Mouse (Mus musculus): ENCODE data around the gene Macrod2.

The Macrod2 gene

DNA sequence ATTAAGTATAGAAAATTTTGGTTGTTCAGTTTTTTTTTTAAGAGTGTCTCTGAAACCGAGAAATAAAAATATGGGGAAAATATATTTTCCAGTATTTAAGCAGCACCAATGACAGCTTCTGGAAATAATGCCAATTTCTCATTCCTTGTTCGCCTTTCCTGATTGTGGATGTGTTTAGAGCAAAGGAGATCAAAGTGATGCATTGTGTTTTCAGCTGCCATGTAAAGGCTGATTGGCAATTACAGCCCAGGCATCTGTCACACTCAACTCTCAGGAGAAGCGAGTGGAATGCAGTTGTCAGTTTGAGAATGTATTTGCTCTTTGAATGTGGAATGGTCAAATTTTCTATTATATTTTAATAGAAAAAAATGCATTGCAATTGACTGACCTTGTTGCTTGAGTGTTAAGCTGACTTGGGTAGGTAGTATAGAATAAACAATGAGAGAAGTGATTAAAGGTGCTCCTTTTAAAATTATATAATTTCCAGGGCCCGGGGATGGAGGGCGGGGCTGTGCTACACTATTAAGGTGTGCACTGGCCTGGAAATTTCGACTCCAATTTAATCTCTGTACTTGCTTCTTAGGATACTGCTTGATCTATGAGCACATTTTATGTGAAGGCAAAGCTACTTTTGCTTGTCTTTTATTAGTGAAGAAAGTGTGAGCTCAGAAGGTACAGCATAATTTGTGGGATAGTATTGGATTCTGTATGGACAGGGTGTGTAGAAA is 629.4 kb downstream of the Macrod2 start:
- DNase-seq (ENCODE audit: low read depth in 1 of 2, low spot score in 2 of 2), result no peak

DNA sequence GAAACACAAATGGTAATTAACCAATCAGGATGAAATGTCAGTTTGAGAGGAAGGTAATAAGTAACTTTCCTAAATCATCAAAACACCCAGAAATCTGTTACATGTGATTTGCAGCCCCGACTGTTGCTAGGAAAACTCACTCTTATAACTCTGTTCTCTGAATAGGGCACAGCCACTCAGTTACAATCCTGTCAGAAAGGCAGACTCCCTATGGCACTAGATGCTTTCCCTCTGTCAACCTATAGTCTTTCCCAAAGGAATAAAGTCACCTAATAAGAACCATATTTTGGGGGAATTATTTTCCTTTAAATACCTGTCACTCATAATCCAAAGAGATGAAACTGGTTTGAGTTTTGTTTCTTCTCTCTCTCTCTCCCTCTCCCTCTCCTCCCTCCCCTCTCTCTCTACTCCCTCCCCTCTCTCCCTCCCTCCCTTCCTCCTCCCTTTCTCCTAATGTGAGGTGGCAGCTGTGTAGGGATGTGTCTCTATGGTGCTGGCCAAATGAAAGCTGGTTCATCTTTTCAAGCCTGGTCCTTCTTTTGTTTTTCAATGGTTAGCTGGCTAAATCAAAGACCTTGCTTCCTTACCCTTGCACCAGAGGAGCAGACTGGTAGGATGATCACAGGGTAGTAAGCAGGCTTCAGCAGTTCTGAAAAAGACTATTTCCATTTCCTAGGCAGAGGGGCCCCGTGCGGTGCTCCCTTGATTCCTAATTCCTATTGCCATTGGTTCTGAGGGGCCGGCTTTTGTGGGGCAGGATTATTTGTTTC is 661.8 kb downstream of the Macrod2 start:
- no peak for DNase-seq (ENCODE audit: low read depth in 1 of 2, low spot score in 2 of 2)

DNA sequence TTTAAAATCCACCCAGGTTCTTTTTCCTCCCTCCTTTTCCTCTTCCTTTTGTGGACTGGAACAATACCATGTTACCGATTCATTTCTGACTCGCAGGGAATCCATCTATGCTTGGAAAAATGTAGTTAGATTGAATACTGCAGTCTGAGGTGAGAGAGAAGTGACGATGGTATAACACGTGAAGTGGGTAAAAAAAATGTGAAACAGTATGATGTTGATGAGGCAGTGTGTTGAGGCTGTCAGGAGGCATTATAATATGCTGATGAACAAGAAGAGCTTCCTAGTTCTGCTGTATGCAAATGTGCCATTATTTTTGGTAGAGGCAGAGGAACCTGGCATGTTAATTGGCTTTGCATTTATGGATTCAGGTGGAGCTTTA is 662.3 kb downstream of the Macrod2 start:
- no peak for DNase-seq (ENCODE audit: low read depth in 1 of 2, low spot score in 2 of 2)

DNA sequence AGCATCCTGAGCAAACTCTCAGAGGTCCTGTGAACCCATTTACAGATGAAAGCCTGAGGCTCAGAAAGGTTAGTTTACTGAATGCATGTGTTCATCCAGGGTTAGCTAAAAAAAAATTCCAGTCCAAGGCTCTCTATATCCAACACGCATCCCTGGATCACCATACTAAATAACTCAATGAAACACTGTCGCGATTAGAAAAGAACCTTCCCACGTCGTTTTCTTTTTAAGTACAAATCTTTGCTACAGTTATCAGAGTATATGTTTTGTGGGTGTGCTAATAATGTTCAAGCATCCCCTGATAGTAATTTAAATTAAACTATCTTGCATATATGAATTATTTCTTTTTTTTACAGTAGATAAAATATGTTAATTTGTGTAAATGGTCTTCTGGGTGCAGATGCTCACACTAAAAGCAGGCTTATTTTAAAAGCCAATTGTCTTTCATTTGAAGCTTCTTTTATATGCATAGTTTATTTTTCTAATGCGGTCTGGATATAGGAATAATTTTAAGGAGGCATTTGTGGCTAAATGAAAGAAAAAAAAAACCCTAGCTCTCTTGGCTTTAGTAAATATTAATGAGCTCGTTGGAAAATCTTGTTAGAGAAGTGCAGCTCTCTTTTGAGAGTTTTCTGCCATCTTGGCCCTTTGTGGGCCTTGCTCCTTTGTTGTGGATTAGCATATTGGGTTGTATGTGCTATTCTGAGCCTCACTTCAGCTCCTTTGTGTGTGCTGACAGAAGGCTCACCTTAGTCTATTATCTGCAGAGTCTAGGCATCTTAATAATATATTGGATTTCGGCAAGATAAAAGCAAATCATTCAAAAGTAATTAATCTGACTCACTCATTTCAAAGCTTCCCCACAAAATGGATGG is 679.1 kb downstream of the Macrod2 start:
- no peak for DNase-seq (ENCODE audit: low read depth in 1 of 2, low spot score in 2 of 2)

DNA sequence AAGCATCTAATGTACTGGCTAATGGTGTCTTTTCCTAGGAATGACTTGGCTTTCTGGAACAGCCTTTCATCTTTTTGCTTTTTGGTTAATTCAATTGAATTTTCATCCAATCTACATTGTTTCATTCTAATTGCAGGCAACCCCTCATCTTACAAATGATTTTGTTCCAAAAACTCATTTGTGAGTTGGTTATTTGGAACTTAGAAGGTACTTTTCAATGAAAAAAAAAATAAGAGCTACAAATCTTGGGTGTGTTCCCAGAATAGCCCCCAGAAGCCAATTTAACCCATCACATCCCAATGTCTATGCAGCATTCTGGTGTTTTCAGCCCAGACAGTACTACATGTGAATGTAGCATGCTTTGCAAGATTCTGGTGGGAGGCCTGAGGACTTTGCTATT is 683.1 kb downstream of the Macrod2 start:
- DNase-seq (ENCODE audit: low read depth in 1 of 2, low spot score in 2 of 2), result no peak

DNA sequence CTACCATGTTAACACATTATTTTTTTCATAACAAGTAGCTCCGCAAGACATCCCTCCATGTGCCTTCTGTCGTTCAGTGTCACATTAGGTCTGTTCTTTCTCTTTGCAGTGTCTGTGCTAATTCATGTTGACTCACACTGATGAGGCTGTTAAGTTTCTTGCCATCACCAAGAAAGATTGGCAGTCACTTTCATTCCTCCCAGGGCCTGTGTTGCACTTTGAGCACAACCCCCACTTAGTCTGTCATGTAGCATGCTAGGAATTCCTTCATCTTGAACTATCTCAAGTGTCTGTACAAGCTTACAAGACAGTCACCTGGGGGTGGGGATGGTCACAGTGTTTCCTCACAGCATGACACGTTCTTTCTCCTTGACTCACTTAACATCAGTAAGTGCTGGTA is 696.2 kb downstream of the Macrod2 start:
- no peak for DNase-seq (ENCODE audit: low read depth in 1 of 2, low spot score in 2 of 2)

DNA sequence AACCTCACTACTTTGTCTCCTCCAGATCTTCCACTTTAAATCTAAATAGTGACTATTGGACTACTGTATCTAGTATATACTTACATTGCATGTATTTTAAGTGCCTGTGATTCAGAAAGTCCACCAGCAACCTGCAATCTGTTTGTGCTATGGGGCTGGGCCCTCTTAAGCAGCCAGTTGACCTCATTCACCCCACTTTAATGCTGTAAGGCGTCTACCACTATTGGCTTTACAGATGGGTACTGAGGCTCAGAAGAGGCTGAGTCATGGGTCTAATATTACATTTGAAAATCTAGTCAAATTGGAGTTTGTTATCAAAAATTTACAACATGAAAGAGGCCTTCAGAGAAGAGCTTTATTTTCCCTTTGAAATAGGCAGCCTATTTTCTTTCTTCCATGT is 722.5 kb downstream of the Macrod2 start:
- DNase-seq (ENCODE audit: low read depth in 1 of 2, low spot score in 2 of 2), result no peak

DNA sequence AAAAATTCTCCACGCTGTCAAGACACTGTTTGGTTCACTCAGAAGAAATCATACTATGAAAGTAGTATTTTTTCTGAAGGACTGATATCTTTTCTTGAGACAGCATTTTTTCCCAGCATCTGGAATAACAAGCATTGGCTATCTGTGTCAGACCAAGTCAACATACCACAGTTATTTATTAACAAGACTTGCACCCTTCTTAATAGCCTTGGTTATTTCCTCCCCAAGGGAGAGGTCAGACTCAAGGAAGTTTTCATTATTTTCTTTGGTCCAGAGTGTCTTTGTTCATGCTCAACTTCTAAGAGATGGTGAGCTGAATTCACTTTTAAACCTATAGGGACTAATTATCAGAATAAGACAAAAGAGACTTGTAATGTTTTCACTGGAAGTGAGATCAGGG is 728.8 kb downstream of the Macrod2 start:
- DNase-seq (ENCODE audit: low read depth in 1 of 2, low spot score in 2 of 2), result no peak

DNA sequence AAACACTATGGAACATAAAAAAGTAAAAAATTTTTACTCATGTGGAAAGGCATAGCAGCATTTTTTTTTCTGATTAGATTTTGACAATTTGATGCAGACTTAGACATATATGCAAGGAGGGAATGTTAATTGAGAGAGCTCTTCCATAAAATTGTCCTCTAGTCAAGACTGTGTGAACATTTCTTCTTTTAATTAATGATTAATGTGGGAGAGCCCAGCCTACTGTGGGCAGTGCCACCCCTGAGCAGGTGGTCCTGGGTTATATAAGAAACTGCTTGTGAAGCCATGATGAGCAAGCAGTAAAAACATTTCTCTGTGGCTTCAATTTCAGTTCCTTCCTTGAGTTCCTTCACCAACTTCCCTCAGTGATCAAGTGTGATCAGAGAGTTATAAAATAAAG is 730.5 kb downstream of the Macrod2 start:
- DNase-seq (ENCODE audit: low read depth in 1 of 2, low spot score in 2 of 2), result no peak

DNA sequence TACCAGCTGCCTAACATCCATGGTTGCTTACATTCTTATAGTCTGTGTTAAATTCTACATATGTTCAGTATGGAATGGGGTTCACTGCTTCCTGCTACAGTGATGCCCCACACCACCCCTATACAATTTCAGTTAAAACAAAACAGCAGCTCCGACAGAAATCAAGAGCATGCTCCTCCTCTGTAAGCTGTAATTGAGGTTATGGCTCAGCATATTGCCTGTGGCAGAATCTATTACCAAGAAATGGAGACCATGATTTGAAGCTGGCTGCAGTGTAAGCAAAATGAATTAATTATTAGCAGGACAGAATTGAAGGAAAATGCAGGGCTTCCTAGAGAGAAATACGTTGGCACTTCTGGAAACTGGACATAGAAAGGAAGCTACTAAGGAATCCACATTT is 747.2 kb downstream of the Macrod2 start:
- no peak for DNase-seq (ENCODE audit: low read depth in 1 of 2, low spot score in 2 of 2)

DNA sequence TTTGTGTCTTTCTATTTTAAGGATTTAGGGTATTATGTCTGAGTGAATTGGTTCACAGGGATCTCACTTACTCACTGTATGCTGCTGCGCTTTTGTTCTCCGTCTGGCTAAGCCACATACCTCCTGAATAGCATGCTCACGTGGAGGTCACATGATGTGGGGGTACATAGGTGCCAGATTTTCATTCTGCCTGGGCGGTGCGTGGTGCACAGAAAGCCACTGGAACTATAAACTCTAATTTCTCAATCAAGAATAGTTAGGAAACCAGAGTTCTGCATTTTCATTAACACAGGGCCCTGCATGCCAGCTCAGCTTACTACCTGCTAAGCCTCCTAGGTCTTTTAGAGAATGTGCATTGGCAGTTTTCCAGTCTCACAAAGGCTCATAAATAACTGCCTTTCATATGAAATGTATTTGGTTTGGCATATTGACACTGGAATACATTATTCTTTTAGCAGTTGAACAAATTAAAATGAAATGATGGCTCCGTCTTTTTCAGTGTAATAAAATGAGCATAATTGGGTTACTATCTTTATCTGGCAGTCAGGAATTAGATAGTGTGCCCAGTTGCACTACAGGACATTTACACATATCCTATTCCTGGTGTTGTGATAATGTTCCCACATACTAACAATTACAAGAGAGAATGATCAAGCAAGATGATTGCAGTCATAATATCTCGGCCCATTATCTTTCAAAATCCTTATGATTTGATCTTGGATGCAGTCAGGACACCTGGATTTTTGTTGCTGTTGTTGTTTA is 757.1 kb downstream of the Macrod2 start:
- no peak for DNase-seq (ENCODE audit: low read depth in 1 of 2, low spot score in 2 of 2)

DNA sequence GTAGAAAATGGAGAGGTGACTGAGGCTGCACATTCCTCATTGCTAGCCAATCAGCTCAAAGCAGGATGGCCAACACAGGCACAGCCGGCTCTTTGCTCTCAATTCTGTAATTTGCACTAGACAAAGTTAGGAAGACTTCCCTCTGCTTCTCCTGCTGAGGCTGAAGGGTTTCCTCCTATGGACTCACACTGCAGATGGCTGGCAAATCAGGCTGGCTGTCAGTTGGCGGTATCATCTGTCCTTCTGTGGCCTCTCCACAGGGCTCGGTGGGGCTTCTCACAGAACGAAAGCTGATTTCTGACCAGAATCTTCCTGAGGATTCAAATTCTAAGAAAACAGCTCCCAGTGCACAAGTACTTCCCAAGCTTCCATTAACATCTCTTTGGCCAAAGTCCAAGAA is 760.9 kb downstream of the Macrod2 start:
- DNase-seq (ENCODE audit: low read depth in 1 of 2, low spot score in 2 of 2), result no peak

DNA sequence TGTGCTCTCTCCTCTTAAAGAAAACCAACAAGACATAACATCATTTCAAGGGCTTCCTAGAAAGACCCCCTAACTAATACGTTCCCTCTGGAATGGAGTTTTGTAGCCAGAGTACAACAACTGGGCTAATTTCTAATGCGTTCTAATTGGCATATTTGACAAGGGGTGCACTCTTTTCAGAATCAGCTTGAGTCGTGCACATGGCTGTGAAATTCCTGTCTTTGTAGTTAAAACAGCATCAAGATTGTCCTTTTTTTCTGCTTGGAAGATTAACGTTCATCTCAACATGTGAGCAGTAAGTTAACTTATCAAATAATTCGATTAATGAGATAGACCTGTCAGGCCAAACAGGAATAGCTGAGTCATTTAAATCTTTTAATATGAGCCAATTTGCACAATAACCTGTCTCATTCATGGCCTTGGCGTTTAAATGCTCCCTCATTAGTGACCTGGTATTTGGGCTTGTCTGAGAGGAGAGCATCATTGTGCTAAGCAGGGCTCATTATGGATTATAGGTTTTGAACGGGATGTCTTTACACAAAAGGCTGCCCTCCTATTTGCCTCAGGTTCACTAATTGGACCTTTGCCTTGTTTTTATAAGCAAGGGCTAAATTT is 762.0 kb downstream of the Macrod2 start:
- DNase-seq (ENCODE audit: low read depth in 1 of 2, low spot score in 2 of 2), result no peak

DNA sequence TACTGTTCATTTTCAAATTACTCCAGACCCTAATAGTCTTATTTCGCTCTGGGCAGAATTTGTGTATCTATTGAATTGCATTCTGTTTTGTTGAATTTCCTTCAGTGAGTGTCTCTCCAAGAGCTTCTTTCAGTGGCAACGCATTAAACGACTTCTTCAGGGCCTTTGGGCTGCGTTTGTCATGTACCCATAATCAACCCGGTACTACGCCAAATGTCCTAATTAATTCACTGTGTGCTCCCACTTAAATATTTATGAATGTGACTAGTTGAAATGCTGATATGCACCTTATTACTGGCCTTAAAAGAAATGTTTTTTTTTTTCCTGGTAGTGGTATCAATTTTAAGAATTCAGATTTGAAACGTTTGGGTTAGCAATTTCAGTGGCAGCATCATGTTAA is 763.1 kb downstream of the Macrod2 start:
- DNase-seq (ENCODE audit: low read depth in 1 of 2, low spot score in 2 of 2), result no peak

DNA sequence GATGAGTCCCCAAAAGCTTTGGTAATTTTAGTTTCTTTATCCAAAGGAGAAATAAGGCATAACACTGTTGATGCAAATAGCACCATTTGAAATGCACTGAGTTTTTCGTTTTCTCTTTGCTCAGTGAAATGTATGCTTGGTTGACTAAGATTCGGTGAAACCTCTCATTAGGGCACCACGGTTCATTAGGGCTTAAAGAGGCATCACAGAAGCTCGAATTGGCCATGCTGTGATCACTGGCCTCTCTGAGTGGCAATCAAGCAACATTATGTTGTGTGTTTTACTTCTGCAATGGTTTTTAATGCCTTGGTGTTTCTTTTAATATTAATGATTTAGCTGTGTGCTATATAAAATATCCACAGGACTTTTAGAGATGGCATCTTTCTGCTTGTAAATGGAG is 768.8 kb downstream of the Macrod2 start:
- DNase-seq (ENCODE audit: low read depth in 1 of 2, low spot score in 2 of 2), result no peak

DNA sequence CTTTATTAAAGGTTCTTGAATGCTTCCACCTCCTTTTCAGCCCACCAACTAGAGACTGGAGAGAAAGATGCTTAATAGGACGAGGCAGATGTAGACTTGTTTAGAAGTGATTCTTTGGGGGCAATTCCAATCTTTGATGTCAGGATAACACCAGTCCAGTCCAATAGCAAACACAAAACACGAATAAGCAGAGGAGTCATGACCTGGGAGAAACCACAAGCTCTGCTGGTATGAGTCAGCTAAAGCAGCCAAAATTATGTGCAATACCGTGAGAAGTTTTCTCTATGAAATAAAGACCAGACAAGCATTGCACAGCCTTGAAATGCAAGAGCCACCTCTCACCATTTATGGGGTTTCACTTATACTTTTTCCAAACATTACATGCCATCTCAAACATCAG is 774.5 kb downstream of the Macrod2 start:
- DNase-seq (ENCODE audit: low read depth in 1 of 2, low spot score in 2 of 2), result no peak

DNA sequence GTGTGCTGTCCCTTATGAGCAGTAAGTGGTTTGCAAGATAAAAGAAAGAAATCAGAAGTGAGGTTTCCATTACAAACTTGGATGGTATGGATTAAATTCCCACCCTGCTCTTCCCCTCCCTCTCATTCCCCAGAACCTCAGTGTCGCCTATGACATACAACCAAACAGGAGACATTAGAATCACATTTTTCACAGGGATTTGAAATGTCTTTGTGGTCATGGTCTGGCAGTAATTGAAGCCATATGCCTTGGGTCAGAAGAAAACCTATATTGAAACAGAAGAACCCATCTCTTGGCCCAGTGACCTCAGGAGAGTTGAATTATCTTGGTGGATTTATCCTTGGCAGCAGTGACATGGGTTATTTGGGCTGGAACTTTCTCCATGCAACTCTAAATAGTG is 778.1 kb downstream of the Macrod2 start:
- DNase-seq (ENCODE audit: low read depth in 1 of 2, low spot score in 2 of 2), result no peak

DNA sequence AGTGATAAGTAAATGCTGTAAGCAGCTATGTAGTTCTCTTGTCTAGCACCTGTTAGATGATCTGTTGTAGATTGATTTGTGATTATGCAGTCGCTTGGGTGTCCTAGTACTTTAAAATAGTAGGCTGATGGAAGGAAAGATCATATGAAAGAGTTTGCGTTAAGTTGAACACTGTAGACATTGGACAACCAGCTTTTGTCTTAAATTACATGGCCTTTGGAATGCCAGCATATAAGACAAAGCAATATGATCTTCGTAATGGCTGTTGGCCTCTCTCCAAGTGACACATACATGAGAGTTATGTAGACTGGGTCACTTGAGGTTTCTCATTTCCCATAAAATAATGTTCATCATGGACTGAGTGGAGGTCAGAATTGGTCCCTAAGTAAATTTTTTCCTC is 778.5 kb downstream of the Macrod2 start:
- no peak for DNase-seq (ENCODE audit: low read depth in 1 of 2, low spot score in 2 of 2)

DNA sequence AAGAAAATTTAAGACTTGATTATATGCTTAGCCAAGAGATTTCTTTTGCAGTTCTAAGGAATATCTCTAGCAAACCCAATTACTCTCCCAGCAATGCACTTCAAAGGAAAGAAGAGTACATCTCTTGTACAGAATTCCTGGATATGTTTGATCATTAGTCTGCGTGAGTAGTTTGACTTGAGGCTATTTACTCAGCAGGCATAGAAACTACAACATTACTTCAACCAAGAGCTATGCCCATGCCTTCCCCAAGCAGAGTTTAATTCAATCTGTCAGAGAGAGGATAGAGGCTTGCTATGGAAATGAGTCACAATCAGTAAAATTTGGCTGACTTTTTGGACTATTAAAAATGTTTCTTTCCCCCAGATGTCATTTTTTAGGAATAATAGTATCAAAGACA is 785.5 kb downstream of the Macrod2 start:
- no peak for DNase-seq (ENCODE audit: low read depth in 1 of 2, low spot score in 2 of 2)

DNA sequence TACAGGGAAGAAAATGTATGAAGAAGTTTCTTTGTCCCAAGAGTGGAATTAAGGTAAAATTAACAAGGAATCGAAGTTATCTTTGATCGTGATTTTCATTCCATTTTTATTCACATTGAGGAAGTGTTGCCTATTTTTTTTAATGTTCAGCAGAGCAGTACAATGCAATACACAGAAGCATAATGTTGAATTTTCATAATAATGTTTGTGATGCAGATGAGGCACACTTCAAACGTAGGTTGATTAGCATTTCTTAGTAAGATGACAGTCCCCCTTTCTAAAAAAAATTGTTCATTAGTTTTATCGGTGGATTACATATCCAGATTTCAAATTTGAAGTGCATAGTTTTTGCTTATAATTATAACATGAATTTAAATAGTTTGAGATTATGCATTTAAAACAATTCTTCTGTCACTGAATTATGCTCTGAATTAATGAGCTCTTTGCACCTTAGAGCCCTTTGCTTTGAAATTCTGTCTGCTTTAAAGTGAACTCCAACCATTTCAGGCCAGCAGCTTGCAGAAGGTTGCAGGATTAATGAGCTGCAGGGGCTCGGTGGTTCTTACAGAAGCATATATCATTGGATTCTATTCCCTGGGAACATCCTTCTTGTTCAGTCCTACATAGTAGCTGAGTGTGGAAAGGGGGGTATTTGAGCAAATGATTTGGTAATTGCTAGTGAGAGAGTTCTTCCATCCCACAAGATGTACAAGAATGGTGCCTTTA is 787.1 kb downstream of the Macrod2 start:
- DNase-seq (ENCODE audit: low read depth in 1 of 2, low spot score in 2 of 2), result no peak

Data from monocyte, adult 2 months (primary cell).